Mouse (Mus musculus): Measurements from ENCODE around the gene Serpina6. TPM values are rescaled to one million over a fixed set of nuclear protein-coding genes. Genes with fewer than 3 reads are reported as not detected.
"Not testable (repeated sequence)": the region's sequence is repeated elsewhere in the genome, so short reads cannot be mapped to it uniquely, and the experiment has no call there.

Gene Serpina6
- total and polyA plus RNA-seq, 3 experiments: not detected

DNA sequence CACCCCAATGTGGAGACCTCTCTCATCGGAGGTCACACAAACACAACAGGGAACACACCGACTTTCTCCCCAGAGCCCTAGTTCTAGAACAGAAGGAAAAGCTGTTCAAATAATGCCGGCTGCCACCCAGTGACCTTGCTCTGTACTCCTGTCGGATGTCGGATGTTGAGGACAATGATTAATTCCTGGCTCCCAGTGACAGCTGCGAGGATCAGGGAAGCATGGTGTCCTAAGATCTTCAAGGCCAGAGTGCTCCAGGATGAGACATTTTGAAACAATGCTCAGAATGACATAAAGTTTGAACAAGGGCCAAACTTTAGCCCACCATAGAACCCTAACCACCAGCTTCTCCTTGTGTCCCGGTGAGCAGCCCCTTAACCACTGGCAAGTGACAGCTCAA, 30.0 kb upstream of the Serpina6 start:
- no peak for DNase-seq (ENCODE audit: low spot score)
- H3K4me3 ChIP-seq (ENCODE audit: low read depth, low read length): no peak overlapping the region
- no peaks in the 10 kb centered on the region for H3K36me3 ChIP-seq (replicated peaks)
- H3K4me1 ChIP-seq (ENCODE audit: insufficient read depth, low read depth, low read length): no peaks in the 10 kb centered on the region
- TF ChIP-seq CTCF (IDR thresholded peaks at IDR 0.05; ENCODE audit: low read depth, low read length) (no peak), POLR2AphosphoS5 (IDR thresholded peaks at IDR 0.05; ENCODE audit: insufficient replicate concordance, low read depth, low read length) (no peak), TAL1 (conservative IDR thresholded peaks at IDR 0.05; ENCODE audit: low read depth, low read length) (no peak), GATA1 (IDR thresholded peaks at IDR 0.05; ENCODE audit: borderline replicate concordance, low read length) (no peak), GATA2 (IDR thresholded peaks at IDR 0.05; ENCODE audit: borderline replicate concordance, low read depth, low read length) (no peak)
- peaks cover 88% of the 10 kb centered on the region for H3K9me3 ChIP-seq (replicated peaks)
- no peaks in the 10 kb centered on the region for H3K27me3 ChIP-seq (ENCODE audit: insufficient read depth, low read length)
- no peak for ATAC-seq (ENCODE audit: extremely low read depth, insufficient number of reproducible peaks, low FRiP score, poor library complexity, severe bottlenecking)

DNA sequence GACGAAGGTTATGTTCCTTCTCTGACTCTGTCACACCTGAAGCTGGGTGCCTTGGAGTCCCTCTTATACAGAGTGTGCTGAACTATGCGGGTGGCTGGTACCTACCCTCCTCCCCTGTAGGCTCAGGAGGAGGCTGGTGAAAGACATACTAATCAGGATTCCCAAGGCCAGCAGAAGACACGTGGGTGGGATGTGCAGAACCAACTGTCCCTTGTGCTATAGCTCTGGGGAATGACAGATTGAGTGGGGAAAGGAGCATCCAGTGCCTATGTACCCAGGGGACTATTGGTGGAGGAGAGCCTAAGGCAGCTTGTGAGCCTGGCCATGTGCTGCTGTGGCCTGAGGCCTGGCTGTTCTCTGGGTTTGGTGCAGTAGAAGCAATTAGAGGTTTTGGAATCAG, 29.0 kb upstream of the Serpina6 start:
- ATAC-seq (ENCODE audit: extremely low read depth, insufficient number of reproducible peaks, low FRiP score, poor library complexity, severe bottlenecking): no peak
- no peak for DNase-seq (ENCODE audit: low spot score)
- Histone ChIP-seq H3K36me3 (replicated peaks) (no peaks in the 10 kb centered on the region), H3K27me3 (ENCODE audit: insufficient read depth, low read length) (no peaks in the 10 kb centered on the region), H3K4me1 (ENCODE audit: insufficient read depth, low read depth, low read length) (no peaks in the 10 kb centered on the region), H3K9me3 (replicated peaks) (peaks cover 83% of the 10 kb centered on the region), H3K4me3 (ENCODE audit: low read depth, low read length) (no peak overlapping the region)
- no peak for TF ChIP-seq GATA1 (IDR thresholded peaks at IDR 0.05; ENCODE audit: borderline replicate concordance, low read length)
- TF ChIP-seq GATA2 (IDR thresholded peaks at IDR 0.05; ENCODE audit: borderline replicate concordance, low read depth, low read length): no peak
- no peak for TF ChIP-seq POLR2AphosphoS5 (IDR thresholded peaks at IDR 0.05; ENCODE audit: insufficient replicate concordance, low read depth, low read length)
- no peak for TF ChIP-seq CTCF (IDR thresholded peaks at IDR 0.05; ENCODE audit: low read depth, low read length)
- no peak for TF ChIP-seq TAL1 (conservative IDR thresholded peaks at IDR 0.05; ENCODE audit: low read depth, low read length)

DNA sequence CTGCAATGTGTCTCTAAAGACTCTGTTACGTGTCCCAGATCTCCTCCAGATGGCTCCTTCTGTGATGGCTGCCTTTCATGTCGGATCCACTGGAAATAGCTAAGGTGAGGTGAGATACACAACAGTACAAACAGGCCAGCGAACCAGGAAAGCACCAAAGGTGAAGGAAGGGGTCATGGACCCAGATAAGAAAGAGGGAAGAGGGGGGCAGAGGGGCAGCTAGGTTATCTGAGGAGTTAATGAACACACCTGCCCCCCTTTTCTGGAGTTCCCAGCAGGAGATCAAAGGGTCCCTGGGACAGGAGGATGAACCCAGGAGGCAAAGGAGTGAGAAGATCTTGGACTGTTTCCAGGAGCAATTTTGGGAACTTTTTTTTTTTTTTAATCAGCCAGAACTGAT, 28.4 kb upstream of the Serpina6 start:
- DNase-seq (ENCODE audit: low spot score): no peak
- no peak for ATAC-seq (ENCODE audit: extremely low read depth, insufficient number of reproducible peaks, low FRiP score, poor library complexity, severe bottlenecking)
- Histone ChIP-seq H3K4me3 (ENCODE audit: low read depth, low read length) (no peak overlapping the region), H3K36me3 (replicated peaks) (no peaks in the 10 kb centered on the region), H3K4me1 (ENCODE audit: insufficient read depth, low read depth, low read length) (no peaks in the 10 kb centered on the region), H3K9me3 (replicated peaks) (peaks cover 80% of the 10 kb centered on the region), H3K27me3 (ENCODE audit: insufficient read depth, low read length) (no peaks in the 10 kb centered on the region)
- no peak for TF ChIP-seq TAL1 (conservative IDR thresholded peaks at IDR 0.05; ENCODE audit: low read depth, low read length)
- no peak for TF ChIP-seq CTCF (IDR thresholded peaks at IDR 0.05; ENCODE audit: low read depth, low read length)
- TF ChIP-seq GATA1 (IDR thresholded peaks at IDR 0.05; ENCODE audit: borderline replicate concordance, low read length): no peak
- no peak for TF ChIP-seq POLR2AphosphoS5 (IDR thresholded peaks at IDR 0.05; ENCODE audit: insufficient replicate concordance, low read depth, low read length)
- no peak for TF ChIP-seq GATA2 (IDR thresholded peaks at IDR 0.05; ENCODE audit: borderline replicate concordance, low read depth, low read length)

DNA sequence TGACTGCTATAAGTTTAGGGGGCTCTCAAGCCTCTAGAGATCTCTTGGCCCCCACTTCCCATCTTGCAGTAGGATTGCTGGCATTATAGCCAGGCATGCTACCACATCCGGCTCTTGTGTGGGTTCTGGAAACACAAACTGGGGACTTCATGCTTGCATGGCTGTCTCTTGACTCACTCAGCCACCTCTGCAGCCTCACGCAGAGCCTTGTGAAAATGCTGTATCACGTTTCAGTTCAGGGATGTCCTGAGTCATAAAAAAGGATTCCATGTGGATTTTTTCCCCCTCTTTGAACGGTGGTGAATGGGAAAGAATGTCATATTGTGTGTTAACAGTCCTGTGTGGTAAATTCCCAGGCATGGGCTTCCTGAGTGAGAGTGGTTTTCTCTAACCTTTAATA, 26.8 kb upstream of the Serpina6 start:
- no peak for TF ChIP-seq GATA1 (IDR thresholded peaks at IDR 0.05; ENCODE audit: borderline replicate concordance, low read length)
- TF ChIP-seq GATA2 (IDR thresholded peaks at IDR 0.05; ENCODE audit: borderline replicate concordance, low read depth, low read length): no peak
- TF ChIP-seq CTCF (IDR thresholded peaks at IDR 0.05; ENCODE audit: low read depth, low read length): no peak
- TF ChIP-seq POLR2AphosphoS5 (IDR thresholded peaks at IDR 0.05; ENCODE audit: insufficient replicate concordance, low read depth, low read length): no peak
- no peak for TF ChIP-seq TAL1 (conservative IDR thresholded peaks at IDR 0.05; ENCODE audit: low read depth, low read length)
- ATAC-seq (ENCODE audit: extremely low read depth, insufficient number of reproducible peaks, low FRiP score, poor library complexity, severe bottlenecking) (no peak), DNase-seq (ENCODE audit: low spot score) (no peak)
- H3K27me3 ChIP-seq (ENCODE audit: insufficient read depth, low read length): no peaks in the 10 kb centered on the region
- peaks cover 74% of the 10 kb centered on the region for H3K9me3 ChIP-seq (replicated peaks)
- H3K4me1 ChIP-seq (ENCODE audit: insufficient read depth, low read depth, low read length): no peaks in the 10 kb centered on the region
- no peak overlapping the region for H3K4me3 ChIP-seq (ENCODE audit: low read depth, low read length)
- H3K36me3 ChIP-seq (replicated peaks): no peaks in the 10 kb centered on the region

DNA sequence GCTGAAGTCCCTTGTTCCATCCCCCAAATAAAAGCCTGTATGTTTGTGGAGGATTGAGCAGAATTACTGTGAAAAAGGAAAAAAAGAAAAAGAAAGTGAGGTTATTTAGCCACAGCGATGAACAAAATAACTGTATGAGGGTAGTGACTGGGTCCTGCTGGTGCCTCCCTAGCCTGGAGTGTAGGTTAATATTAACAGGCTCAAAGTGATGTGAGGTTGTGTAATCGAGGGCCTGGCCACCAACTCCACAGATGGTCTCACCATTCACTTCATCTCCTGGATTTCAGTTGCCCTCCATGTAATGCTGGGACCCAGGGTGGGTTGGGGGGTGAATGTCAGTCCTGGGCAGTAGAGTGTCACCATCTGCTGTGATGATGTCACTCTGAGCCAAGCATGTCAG, 24.7 kb upstream of the Serpina6 start:
- TF ChIP-seq GATA1 (IDR thresholded peaks at IDR 0.05; ENCODE audit: borderline replicate concordance, low read length) (no peak), TAL1 (conservative IDR thresholded peaks at IDR 0.05; ENCODE audit: low read depth, low read length) (no peak), CTCF (IDR thresholded peaks at IDR 0.05; ENCODE audit: low read depth, low read length) (no peak), GATA2 (IDR thresholded peaks at IDR 0.05; ENCODE audit: borderline replicate concordance, low read depth, low read length) (no peak), POLR2AphosphoS5 (IDR thresholded peaks at IDR 0.05; ENCODE audit: insufficient replicate concordance, low read depth, low read length) (no peak)
- H3K4me1 ChIP-seq (ENCODE audit: insufficient read depth, low read depth, low read length): no peaks in the 10 kb centered on the region
- no peaks in the 10 kb centered on the region for H3K36me3 ChIP-seq (replicated peaks)
- H3K27me3 ChIP-seq (ENCODE audit: insufficient read depth, low read length): no peaks in the 10 kb centered on the region
- DNase-seq (ENCODE audit: low spot score): no peak
- peaks cover 66% of the 10 kb centered on the region for H3K9me3 ChIP-seq (replicated peaks)
- no peak overlapping the region for H3K4me3 ChIP-seq (ENCODE audit: low read depth, low read length)
- ATAC-seq (ENCODE audit: extremely low read depth, insufficient number of reproducible peaks, low FRiP score, poor library complexity, severe bottlenecking): no peak

DNA sequence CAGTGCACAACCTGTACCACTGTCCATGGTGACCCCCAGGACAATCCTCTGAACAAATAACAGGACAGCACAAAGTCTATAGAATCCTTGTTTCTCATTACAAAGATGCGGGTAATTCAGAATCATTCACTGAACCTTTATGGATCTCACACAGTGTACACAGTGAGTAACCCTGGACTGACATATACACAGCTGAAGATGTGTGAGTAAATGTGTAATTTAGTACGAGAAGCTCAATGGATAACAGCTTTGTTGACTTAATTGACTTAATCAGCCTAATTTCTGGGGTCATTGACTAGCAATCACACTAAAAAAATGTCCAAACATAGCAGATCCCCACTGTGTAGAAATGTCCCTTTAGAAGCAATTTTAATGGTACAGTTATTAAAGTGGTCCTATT, 24.2 kb upstream of the Serpina6 start:
- DNase-seq (ENCODE audit: low spot score) (no peak), ATAC-seq (ENCODE audit: extremely low read depth, insufficient number of reproducible peaks, low FRiP score, poor library complexity, severe bottlenecking) (no peak)
- peaks cover 66% of the 10 kb centered on the region for H3K9me3 ChIP-seq (replicated peaks)
- no peak overlapping the region for H3K4me3 ChIP-seq (ENCODE audit: low read depth, low read length)
- TF ChIP-seq GATA2 (IDR thresholded peaks at IDR 0.05; ENCODE audit: borderline replicate concordance, low read depth, low read length): no peak
- no peak for TF ChIP-seq TAL1 (conservative IDR thresholded peaks at IDR 0.05; ENCODE audit: low read depth, low read length)
- no peaks in the 10 kb centered on the region for H3K36me3 ChIP-seq (replicated peaks)
- no peaks in the 10 kb centered on the region for H3K4me1 ChIP-seq (ENCODE audit: insufficient read depth, low read depth, low read length)
- H3K27me3 ChIP-seq (ENCODE audit: insufficient read depth, low read length): no peaks in the 10 kb centered on the region

DNA sequence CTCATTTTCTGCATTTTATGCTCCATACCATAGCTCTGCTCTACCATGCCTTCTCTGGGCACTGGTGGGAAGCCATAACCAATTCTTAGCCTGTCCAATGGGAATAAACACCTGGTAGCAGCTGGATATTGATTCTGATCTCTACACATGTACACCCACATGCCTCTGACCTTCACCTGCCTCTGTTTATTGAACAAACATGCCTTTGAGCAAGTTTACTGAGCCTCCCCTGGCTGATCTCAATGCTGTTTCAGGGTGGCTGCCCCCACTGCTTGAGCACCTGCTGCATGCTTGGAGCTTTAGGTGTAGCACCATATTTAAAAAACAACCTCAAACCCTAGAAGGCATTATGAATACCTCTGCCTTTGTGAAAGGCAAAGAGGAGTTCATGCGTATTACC, 22.8 kb upstream of the Serpina6 start:
- H3K9me3 ChIP-seq (replicated peaks): peaks cover 65% of the 10 kb centered on the region
- not testable (repeated sequence) for H3K27me3 ChIP-seq (ENCODE audit: insufficient read depth, low read length); H3K4me3 ChIP-seq (ENCODE audit: low read depth, low read length); H3K36me3 ChIP-seq (replicated peaks); ATAC-seq (ENCODE audit: extremely low read depth, insufficient number of reproducible peaks, low FRiP score, poor library complexity, severe bottlenecking); H3K4me1 ChIP-seq (ENCODE audit: insufficient read depth, low read depth, low read length); DNase-seq (ENCODE audit: low spot score)

Measured in G1E (cell line).